Mouse (Mus musculus): ENCODE measurements around the gene Krt72.

The Krt72 gene

DNA sequence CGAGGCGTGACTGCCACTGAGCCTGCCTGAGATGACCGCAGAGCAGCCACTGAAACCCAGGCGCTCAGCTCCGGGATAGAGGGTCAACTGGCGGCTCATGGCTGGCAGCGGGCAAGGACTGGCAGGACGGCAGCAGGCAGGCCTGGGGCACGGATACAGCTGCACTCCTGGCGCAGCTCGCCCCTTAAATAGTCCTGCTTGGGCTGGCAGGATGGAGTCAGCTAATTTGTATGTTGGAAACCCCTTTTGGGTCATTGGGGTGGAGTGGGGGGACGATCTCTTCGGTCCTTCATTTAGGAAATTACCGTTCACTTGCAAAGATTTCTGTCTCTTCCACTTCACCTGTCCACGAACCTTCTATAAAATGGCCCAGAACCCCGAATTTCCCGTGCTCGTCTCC is at the start of gene Krt72:
Gene Krt72 (minus strand): TSS at position 101 of the 400 bp plus-strand sequence.
- no peak for DNase-seq (ENCODE audit: low spot score in 2 of 2)

DNA sequence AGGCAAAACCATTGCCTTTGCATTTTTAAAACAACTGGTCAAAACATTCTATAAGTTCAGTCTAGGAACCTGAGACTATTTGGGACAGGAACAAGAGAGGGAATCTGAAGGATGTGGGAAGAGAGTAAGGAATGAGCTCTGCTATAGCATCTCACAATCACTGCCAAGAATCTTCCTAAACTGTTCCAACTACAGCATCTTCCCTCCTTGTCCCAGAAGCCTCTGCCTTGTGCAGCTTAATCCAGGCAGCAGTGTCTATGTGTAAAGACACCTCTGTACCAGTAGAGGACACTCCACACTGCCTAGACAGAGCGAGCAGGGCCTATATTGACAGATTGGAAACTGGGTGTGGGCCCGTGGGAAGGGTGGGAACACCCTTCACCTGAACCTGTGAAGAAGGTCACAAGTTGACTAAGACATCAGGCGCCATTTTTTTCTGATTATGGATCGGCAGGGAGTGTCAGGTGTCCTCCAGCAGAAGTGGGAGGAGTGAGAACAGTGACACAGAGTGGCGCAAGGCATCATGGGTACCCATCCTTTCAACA is 48.6 kb upstream of the Krt72 start:
- DNase-seq (ENCODE audit: low spot score in 2 of 2), result no peak

DNA sequence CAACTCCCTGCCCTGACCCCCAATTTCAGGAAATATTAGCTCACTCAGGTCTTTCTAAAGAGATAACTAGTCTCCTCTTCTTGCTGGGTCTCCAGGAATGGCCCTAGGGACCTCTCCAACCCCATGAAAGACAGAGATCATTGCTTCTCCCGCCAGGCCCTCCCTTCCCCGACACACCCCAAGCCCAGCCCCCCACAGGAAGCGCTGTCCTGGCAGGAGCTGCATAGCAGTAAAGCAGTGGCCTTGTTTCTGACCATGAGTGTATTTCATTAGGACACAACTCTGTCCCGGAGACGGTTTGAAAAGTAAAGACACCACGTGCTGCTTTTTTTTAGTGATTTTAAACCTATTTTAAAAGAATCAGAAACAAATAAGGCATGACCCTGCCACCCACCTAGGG is 46.9 kb upstream of the Krt72 start:
- DNase-seq (ENCODE audit: low spot score in 2 of 2), result no peak

DNA sequence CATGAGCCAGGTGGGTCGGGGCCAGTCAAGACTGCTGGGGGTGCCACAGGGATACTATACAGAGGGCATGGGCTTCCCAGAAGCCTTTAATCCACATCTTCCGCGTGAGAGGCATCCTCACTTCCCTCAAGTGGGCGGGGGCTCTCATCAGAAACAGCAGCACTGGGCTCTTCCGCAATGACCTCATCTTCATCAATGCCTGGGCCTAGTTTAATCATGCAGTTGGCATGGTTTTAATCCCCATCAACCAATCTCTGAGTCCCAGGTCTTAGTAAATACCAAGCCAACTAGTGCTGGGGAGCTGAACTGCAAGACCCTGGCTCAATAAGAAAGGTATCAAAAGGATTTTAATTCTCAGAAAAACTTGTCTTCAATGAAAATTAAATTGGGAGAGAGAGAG is 43.2 kb upstream of the Krt72 start:
- no peak for DNase-seq (ENCODE audit: low spot score in 2 of 2)

DNA sequence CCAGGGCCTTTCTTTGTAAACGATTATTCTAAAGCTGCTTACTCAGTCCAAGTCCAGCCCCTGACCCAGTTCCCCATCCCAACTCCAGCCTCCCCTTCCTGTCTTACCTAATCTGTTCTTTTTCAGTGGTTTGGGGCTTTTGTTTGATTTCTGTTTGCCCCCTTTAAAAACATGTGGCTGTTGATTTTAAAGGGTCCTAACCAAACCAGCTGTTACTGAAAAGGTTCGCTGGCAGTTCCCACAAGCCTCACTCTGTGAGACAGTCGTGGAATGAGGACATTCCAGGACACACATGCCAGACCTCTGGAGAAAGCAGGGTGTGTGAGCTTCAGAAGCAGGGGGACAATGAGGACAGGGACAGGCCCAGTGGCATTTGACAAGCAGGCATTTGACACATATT is 35.5 kb upstream of the Krt72 start:
- DNase-seq (ENCODE audit: low spot score in 2 of 2), result no peak

DNA sequence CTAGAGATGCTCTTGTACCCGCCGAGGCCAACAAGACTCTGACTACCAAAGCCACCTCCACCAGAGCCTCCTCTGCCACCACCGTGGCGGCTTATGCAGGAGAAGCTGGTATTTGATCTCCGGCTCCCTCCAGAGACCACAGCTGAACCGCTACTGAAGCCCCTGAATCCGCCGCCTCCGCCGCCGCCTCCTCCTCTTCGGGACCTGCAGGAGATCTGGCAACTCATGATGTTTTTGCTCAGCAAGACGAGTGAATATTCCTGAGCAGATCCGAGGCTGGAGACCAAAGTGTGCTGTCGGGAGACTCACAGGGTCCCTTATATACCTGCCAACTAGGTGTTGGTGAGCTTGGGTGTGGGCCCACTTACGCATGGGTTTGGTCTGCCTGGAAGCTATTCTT is 31.6 kb upstream of the Krt72 start, which contains the start of gene Krt2:
Gene Krt2 (minus strand): TSS at position 295 of the 400 bp plus-strand sequence.
- no peak for DNase-seq (ENCODE audit: low spot score in 2 of 2)

DNA sequence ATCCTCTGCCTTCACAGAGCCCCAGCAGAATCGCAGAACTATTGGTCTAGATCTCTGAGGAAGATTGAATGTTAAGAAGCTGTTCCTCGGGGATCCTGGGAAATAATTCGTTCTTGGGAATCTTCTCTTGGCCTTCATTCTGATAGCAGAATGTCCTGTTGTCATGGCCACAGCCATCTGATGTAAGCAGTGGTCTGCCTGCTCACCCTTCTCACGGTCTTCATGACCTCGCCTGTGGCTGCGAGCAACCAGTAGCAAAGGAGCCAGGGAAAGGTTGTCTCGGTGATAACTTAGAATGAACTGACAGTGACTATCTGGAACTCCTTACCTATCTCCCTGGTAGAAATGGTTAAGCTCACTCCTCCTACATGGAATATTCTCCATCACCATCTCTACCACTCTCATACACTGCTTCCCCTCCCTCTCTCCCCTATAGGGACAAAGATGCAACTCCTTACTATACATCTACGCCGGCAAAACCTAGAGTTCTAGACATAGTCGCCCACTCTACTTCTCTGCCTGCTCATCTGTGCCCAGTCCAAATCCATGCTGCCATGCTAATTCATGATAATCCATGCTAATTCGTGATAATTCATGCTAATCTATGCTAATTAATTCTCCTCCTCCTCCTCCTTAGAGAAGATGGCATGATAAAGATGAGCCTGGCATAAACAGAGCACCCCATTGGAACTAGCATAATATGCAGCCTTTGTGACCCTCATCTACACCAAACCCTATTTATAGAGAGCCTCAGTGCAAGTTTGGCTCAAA is 17.0 kb upstream of the Krt72 start:
- peak in 1 of 2 experiments; percentile 66 for DNase-seq (ENCODE audit: low spot score in 2 of 2)

DNA sequence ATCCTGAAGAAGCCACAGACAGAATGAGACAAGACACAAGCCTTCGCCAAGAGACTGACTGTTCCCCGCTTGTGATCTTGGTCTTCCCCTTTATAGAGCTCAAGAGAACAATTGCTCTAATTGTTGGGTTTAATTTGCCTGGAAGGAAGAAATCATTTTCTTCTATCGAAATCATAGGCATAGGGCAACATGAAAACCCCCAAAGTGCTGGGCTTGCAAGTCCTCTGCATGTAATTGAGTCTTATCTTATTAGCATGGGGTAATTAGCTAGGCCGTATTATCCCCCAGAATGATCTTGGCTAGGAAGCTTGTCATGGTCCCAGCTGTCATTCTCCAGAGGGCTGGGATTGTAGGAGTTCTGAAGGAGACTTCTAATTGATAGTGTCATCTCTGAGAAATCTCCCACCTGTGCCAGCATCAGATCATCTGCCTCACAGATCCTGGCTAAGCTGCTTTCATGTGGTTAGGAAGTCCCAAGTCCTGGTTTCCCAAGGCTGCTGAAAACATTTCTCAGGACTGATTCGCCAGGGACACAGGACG is 16.1 kb upstream of the Krt72 start, which contains the start of gene Krt73:
Gene Krt73 (minus strand): TSS at position 51 of the 540 bp plus-strand sequence.
- no peak for DNase-seq (ENCODE audit: low spot score in 2 of 2)

DNA sequence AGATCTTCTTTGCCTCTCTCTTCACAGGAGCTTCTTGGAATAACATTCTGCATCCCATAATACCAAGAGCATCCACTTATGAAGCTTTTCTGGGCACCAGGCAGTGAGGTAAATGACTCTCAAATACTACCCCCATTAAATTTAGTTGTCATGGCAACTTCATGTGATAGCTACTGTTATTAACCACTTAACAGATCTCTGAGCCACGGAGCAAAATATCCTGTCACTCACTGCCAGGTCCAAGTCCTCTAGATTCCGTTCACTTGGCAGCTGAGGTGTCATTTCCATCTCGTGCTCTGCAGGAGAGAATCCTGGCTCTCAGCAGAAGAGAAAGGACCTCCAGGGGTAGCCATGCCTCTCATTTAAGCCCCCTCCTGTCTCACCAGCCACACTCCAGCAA is 4.6 kb upstream of the Krt72 start:
- DNase-seq (ENCODE audit: low spot score in 2 of 2), result no peak

DNA sequence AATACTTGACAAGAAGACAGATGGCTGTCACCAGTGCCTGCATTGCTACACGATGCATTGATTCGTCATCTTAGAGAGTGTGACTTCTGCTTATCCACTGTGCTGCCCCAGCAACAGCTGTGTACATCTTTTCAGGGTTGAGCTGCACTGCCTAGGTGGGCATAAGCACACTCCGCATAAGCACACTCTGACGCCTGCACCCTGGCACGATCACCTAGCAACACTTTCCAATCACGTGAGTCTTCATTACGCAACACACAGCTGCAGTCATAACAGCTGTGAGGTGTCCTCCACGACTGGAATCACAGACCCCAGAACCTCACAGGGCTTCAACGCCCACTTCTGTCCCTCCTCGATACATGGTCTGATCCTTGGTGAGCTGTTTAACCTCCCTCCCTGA is 12.8 kb downstream of the Krt72 start:
- DNase-seq (ENCODE audit: low spot score in 2 of 2), result no peak

DNA sequence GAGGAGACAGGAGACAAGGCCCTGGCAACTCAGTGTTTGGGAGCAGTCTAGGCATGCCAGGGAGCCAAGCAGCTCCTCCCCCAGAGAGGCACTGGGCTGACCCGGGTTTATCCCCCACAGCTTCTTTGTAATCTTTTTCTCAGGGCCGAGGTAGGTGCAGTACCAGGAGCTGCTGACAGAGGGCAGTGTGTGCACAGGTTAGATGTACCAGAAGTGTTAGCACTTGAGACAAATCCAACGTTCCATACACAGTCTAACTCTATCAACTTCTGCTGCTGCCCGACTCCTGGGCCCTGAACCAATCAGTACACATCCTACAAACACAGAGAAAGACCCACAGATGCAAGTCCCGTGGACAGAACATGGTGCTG is 13.6 kb downstream of the Krt72 start:
- peak; percentile 64 to 80 for DNase-seq (ENCODE audit: low spot score in 2 of 2)

DNA sequence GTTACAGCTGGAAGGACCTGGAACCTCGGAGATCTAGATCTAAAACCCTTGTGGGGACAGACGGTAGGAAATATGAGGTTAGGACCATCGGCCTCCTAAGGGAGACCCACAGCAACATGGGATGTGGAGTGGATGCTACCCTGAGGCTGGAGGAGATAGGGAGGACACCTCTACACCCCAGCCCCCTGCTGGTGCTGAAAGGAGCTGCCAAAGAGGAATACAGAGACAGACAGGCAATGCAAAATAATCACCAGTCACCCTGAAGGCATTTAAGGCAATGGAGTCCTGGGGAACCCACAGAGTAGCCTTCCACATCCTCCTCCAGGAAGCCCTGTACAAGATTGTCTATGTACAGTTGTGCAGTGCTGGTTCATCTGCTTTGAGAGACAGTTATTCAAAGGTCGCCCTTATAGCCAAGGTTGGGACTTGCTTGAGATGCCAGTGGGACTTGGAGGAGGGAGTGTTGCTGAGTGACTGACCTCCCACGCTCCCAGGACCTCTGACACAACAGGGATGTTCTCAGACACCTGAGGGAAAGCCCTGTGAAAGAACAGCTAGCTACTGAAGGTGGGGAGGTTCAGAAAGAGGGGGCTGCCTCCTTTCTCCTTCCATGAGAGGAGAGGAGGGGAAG is 14.1 kb downstream of the Krt72 start:
- peak in 1 of 2 experiments; percentile 4 for DNase-seq (ENCODE audit: low spot score in 2 of 2)

DNA sequence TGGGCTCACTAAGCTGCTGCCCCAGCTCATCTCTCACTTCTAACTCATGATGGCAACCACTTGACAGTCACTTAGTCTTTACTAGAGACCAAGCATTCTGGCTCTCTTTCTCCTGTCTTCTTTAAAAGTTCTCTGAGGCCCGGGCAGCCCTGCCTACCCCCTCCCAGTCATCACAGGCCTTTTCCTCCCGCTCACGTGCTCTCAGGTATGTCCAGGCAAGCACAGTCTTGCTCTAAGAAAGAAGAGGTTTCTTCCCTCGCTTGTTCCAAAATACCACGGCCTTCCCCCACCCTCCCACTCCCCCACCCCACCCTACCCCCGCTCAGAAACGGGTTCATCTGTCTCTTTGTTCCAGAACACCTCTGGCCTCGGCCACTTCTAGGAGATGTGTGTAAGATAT is 16.0 kb downstream of the Krt72 start:
- no peak for DNase-seq (ENCODE audit: low spot score in 2 of 2)

DNA sequence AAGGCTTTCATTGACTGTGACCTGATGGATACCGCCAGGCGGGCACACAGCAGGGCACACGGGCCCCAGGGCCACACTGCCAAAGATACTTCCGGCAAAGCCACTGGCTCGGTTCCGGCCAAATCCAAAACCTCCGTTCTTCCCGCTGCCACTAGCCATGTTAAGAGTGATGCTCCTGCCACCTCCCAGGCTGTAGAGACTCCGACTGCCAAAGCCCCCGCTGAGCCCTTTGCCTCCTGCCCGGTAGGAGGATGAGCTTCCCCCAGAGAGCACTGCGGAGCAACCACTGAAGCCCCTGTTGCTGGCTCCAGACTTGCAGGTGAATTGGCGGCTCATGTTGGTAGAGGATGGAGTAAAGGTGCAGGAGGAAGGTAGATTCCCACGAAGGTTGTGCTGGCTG is 43.5 kb downstream of the Krt72 start, which contains the start of gene Krt71:
Gene Krt71 (minus strand): TSS at position 399 of the 400 bp plus-strand sequence.
- no peak for DNase-seq (ENCODE audit: low spot score in 2 of 2)

DNA sequence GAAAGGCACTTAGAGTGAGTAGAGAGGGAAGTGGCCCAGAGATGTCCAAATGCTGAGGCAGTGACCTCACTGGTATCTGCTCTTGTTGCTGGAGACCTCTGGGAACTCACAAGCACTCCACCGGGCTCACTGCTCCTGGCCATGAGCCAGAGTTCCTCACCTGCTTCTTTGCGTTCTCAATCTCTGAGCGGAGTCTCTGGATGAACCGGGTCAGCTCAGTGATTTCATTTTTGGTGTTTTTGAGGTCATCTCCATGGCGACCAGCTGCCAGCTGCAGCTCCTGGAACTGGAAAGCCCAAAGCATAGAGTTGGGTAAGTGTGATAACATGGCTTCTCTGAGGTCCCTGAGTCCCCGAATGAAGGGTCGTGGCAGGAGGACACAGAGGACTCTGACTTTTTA is 48.5 kb downstream of the Krt72 start:
- DNase-seq (ENCODE audit: low spot score in 2 of 2), result no peak

DNA sequence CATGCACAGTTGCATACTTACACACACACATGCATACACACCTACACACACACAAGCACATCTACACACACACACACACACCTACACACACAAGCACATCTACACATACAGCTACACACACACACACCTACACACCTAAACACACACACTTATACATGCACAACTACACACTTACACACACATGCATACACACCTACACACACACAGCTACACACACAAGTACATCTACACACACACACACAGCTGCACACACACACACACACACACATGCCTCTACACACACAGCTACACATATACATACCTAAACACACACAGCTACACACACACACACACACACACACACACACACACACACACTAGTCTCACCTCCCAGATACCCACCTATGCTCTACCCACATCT is 55.6 kb downstream of the Krt72 start:
- no peak for DNase-seq (ENCODE audit: low spot score in 2 of 2)
